Mouse (Mus musculus): ENCODE results near the gene Dcaf5.

The Dcaf5 gene

GRCm38 (mm10) chr12:80331634-80332033 lies 104.8 kb downstream of the Dcaf5 start:
- DNase-seq, result peak in 1 of 2 experiments; percentile 52

- DNase-seq, result no peak
These were observed 105.6 kb downstream of the Dcaf5 start for GRCm38 (mm10) chr12:80330819-80331218.

- DNase-seq, result no peak
These were observed 106.8 kb downstream of the Dcaf5 start for GRCm38 (mm10) chr12:80329641-80330040.

- DNase-seq, result no peak
These were observed 110.4 kb downstream of the Dcaf5 start for GRCm38 (mm10) chr12:80326047-80326446.

GRCm38 (mm10) chr12:80324785-80325131 lies 111.6 kb downstream of the Dcaf5 start:
- no peak for DNase-seq

GRCm38 (mm10) chr12:80324051-80324784 lies 112.2 kb downstream of the Dcaf5 start:
- no peak for DNase-seq

GRCm38 (mm10) chr12:80323371-80324050 lies 112.9 kb downstream of the Dcaf5 start:
- DNase-seq, result peak in 1 of 2 experiments; percentile 20

GRCm38 (mm10) chr12:80322494-80322893 lies 113.9 kb downstream of the Dcaf5 start:
- DNase-seq, result no peak

GRCm38 (mm10) chr12:80319062-80319461 lies 117.3 kb downstream of the Dcaf5 start:
- peak; percentile 40 to 52 for DNase-seq

- no peak for DNase-seq
These were observed 121.1 kb downstream of the Dcaf5 start for GRCm38 (mm10) chr12:80315321-80315720.

- DNase-seq, result no peak
These were observed 124.3 kb downstream of the Dcaf5 start for GRCm38 (mm10) chr12:80311959-80312669.

GRCm38 (mm10) chr12:80307556-80307955 lies 128.8 kb downstream of the Dcaf5 start:
- DNase-seq, result no peak

GRCm38 (mm10) chr12:80304518-80304917 lies 131.9 kb downstream of the Dcaf5 start:
- no peak for DNase-seq

- no peak for DNase-seq
These were observed 135.5 kb downstream of the Dcaf5 start for GRCm38 (mm10) chr12:80300833-80301456.

GRCm38 (mm10) chr12:80298714-80299113 lies 137.7 kb downstream of the Dcaf5 start:
- DNase-seq, result no peak

GRCm38 (mm10) chr12:80291895-80292435 lies 144.4 kb downstream of the Dcaf5 start:
- no peak for DNase-seq

GRCm38 (mm10) chr12:80290964-80291363 lies 145.4 kb downstream of the Dcaf5 start:
- DNase-seq, result peak; percentile 35 to 61

GRCm38 (mm10) chr12:80290483-80290882 lies 145.9 kb downstream of the Dcaf5 start:
- DNase-seq, result no peak

- DNase-seq, result no peak
These were observed 146.7 kb downstream of the Dcaf5 start for GRCm38 (mm10) chr12:80289722-80290121.

GRCm38 (mm10) chr12:80285890-80286289 lies 150.5 kb downstream of the Dcaf5 start:
- no peak for DNase-seq

Measured in lung, postnatal 4 days (tissue).